Mouse (Mus musculus): ENCODE data around the gene Dapk2. TPM values are rescaled to one million over a fixed set of nuclear protein-coding genes. Genes with fewer than 3 reads are reported as not detected.

Dapk2 gene
- polyA plus RNA-seq, 1 experiment from 2014 or later, result 16.9 TPM

DNA sequence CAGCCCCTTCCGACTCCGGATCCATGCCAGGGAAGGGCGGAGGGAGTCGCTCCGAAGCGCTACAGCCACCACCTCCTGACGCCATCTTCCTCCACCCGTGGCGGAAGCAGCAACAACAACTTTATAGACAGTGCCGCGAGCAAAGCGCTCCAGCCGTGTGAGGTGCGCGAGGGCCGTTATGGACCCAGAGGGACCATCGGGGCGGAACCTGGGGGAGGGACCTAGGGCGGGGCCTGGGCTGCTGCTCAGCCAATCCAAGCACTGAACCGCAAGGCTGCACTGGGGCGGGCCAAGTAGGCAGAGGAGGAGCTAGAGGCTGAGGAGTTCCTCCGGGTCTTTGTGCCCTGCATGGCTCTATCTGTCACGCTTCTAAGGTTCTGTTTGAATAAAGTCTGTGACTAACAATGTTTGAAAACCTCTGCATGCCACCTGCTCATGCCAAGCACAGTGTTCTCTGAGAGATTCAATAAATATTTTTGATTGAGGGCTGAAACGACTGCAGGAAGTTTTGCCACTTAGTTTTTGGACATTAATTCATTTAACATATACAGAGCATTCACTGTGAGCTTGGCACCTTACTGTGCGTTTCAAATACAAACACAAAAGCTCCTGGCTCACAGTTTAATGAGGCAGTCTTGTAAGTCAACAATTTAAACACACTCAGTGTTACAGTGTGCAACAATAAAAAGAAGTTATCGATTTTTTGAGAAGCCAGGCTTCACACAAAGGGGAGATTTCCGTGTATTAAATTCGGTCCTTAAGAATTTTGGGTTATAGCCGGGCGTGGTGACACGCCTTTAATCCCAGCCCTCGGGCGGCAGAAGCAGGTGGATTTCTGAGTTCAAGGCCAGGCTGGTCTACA is 33.1 kb upstream of the Dapk2 start:
- H3K9me3 ChIP-seq (ENCODE audit: control insufficient read depth), result no peaks in the 10 kb centered on the region
- H3K4me1 ChIP-seq (replicated peaks; ENCODE audit: control insufficient read depth, insufficient read depth, low read length), result 0 out of 2 replicates have a peak, but pooled peaks cover 9% of the 10 kb centered on the region
- peak overlapping the region; percentile 93 for H3K27ac ChIP-seq (ENCODE audit: low read depth, low read length)
- 12% methylated on average over 33 of the region's 33 CpGs for WGBS
- H3K36me3 ChIP-seq (ENCODE audit: control insufficient read depth, insufficient read depth), result peaks cover 4% of the 10 kb centered on the region; the same call in 1 of the 2 replicates
- ATAC-seq, result peak; percentile 97
- H3K4me2 ChIP-seq (replicated peaks; ENCODE audit: low read depth), result peak overlapping the region; percentile 77
- TF ChIP-seq CTCF (IDR thresholded peaks at IDR 0.05; ENCODE audit: low read depth), result 0 out of 2 replicates have a peak, but pooled peaks have one; percentile 25
- peak overlapping the region; percentile 84 for H3K9ac ChIP-seq (ENCODE audit: low read depth, low read length)
- H3K27me3 ChIP-seq (replicated peaks; ENCODE audit: control insufficient read depth, insufficient read depth, low read length), result no peaks in the 10 kb centered on the region
- peak overlapping the region; percentile 89 for H3K4me3 ChIP-seq (ENCODE audit: low read depth, low read length)

DNA sequence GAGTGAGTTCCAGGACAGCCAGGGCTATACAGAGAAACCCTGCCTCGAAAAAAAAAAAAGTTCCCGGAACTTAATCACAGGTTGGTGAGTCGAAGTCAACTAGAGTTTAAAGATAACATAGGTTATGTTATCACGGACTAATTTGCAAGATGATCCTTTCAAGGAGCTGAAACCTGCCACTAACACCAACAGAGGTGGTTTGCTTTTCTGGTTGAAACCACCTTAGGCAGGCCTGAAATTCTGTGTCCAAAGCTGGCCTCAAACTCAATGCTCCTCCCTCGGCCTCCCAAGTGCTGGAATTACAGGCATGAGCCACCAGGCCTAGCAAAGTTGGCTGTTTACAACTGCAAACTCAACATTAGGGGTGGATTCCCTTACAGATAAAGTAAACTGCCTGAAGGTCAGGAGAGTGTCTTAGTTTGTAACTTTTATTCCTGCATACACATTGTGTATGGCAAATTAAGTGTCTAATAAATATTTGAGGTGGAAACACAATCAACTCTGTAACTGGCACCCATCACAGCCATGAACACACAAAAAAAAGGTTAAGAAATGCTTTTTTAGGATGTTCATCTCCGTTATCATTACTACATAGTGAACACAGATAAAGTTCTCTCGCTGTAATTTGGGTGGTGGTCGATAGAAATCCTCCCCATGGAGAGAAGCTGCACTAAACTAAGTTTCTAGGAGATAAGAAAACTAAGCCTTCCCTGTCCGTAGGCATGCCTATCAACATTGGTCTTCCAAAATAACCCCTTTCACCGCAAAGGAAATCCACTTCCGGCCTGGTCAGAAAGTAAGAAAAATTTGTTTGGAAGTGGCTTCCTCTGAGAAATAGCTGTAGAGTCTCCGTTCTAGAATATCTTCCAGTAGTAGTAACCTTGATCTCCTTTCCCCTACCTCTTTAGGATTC is 32.2 kb upstream of the Dapk2 start:
- 38% methylated on average over 12 of the region's 12 CpGs for WGBS
- Histone ChIP-seq H3K4me1 (replicated peaks; ENCODE audit: control insufficient read depth, insufficient read depth, low read length) (0 out of 2 replicates have a peak, but pooled peaks cover 9% of the 10 kb centered on the region), H3K36me3 (ENCODE audit: control insufficient read depth, insufficient read depth) (peaks cover 12% of the 10 kb centered on the region; the same call in 1 of the 2 replicates), H3K9me3 (ENCODE audit: control insufficient read depth) (no peaks in the 10 kb centered on the region), H3K27me3 (replicated peaks; ENCODE audit: control insufficient read depth, insufficient read depth, low read length) (no peaks in the 10 kb centered on the region), H3K27ac (ENCODE audit: low read depth, low read length) (peak overlapping the region; percentile 31; the same call in 1 of the 2 replicates), H3K4me3 (ENCODE audit: low read depth, low read length) (peak overlapping the region; percentile 63), H3K4me2 (replicated peaks; ENCODE audit: low read depth) (peak overlapping the region; percentile 81), H3K9ac (ENCODE audit: low read depth, low read length) (no peak overlapping the region)
- no peak for TF ChIP-seq CTCF (IDR thresholded peaks at IDR 0.05; ENCODE audit: low read depth)
- no peak for ATAC-seq

DNA sequence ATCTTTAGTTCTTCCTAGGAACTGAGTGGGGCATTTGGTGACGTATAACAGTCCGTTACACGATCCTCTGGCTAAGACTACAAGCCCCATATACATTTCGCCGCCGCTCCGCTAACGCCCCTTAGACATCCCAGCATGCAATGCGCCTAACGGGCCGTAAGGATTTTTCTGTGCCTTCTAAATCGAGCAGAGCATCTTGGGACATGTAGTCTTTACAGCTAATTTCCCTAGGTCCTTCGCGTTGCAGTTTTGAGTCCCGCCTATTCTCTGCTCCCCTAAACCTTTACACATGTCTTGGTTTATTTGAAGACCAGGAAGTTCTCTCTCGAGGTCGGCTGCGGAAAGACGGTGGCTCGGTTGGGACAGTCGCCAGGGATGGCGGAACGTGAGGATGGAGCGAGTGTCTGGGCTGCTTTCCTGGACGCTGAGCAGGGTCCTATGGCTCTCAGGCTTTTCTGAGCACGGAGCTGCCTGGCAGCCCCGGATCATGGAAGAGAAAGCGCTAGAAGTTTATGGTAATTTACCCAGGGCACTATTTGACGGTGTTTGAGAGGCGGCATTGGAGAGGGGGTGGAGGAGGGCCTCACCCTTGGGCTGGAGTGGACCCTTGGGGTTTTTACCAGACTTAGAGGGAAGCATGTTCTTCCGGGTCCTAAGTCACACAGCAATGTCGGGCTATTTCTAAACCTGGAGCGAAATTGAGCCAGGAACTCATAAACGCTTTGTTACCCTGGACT is 31.4 kb upstream of the Dapk2 start, which contains the start of the genes Snx1 and Ciao2a:
TSS of gene Snx1 (minus strand) at position 132 of the 737 bp plus-strand sequence.
TSS of gene Ciao2a (plus strand) at position 156 of the 737 bp plus-strand sequence.
- Histone ChIP-seq H3K4me3 (ENCODE audit: low read depth, low read length) (peak within 1 kb of the TSS; percentile 63), H3K27ac (ENCODE audit: low read depth, low read length) (peak within 1 kb of the TSS; percentile 65), H3K4me1 (replicated peaks; ENCODE audit: control insufficient read depth, insufficient read depth, low read length) (0 out of 2 replicates have a peak, but pooled peaks cover 9% of the 10 kb centered on the region), H3K9ac (ENCODE audit: low read depth, low read length) (peak within 1 kb of the TSS; percentile 71), H3K4me2 (replicated peaks; ENCODE audit: low read depth) (peak within 1 kb of the TSS; percentile 81), H3K27me3 (replicated peaks; ENCODE audit: control insufficient read depth, insufficient read depth, low read length) (no peaks in the 10 kb centered on the region), H3K36me3 (ENCODE audit: control insufficient read depth, insufficient read depth) (peaks cover 13% of the 10 kb centered on the region; the same call in 1 of the 2 replicates), H3K9me3 (ENCODE audit: control insufficient read depth) (no peaks in the 10 kb centered on the region)
- ATAC-seq, result peak; percentile 80
- TF ChIP-seq CTCF (IDR thresholded peaks at IDR 0.05; ENCODE audit: low read depth), result peak; percentile 20; the same call in 1 of the 2 replicates
- under 1% methylated on average over 34 of the region's 34 CpGs for WGBS

DNA sequence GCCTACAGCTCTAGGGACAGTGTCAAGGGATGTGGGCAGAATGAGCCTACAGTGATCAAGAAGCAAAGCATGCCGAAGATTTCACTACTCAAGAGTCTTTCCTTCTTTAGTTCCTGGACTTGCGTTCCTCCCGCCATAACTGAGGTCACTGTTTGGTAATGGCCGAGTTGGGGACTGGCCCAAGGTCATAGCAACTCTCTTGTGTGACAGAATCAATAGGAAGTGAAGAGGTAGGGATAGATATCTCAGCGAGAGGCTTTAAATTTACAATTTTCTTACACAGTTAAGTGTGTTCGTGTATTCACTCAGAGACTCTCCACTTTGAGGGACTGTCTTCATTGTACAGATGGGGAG is 30.9 kb upstream of the Dapk2 start:
- no peak for TF ChIP-seq CTCF (IDR thresholded peaks at IDR 0.05; ENCODE audit: low read depth)
- 25% methylated on average over 6 of the region's 6 CpGs for WGBS
- H3K27me3 ChIP-seq (replicated peaks; ENCODE audit: control insufficient read depth, insufficient read depth, low read length), result no peaks in the 10 kb centered on the region
- peak overlapping the region; percentile 63 for H3K4me3 ChIP-seq (ENCODE audit: low read depth, low read length)
- 0 out of 2 replicates have a peak, but pooled peaks cover 9% of the 10 kb centered on the region for H3K4me1 ChIP-seq (replicated peaks; ENCODE audit: control insufficient read depth, insufficient read depth, low read length)
- H3K9ac ChIP-seq (ENCODE audit: low read depth, low read length), result peak overlapping the region; percentile 71
- H3K9me3 ChIP-seq (ENCODE audit: control insufficient read depth), result no peaks in the 10 kb centered on the region
- no peak for ATAC-seq
- H3K4me2 ChIP-seq (replicated peaks; ENCODE audit: low read depth), result peak overlapping the region; percentile 81
- peaks cover 13% of the 10 kb centered on the region; the same call in 1 of the 2 replicates for H3K36me3 ChIP-seq (ENCODE audit: control insufficient read depth, insufficient read depth)
- H3K27ac ChIP-seq (ENCODE audit: low read depth, low read length), result peak overlapping the region; percentile 65

DNA sequence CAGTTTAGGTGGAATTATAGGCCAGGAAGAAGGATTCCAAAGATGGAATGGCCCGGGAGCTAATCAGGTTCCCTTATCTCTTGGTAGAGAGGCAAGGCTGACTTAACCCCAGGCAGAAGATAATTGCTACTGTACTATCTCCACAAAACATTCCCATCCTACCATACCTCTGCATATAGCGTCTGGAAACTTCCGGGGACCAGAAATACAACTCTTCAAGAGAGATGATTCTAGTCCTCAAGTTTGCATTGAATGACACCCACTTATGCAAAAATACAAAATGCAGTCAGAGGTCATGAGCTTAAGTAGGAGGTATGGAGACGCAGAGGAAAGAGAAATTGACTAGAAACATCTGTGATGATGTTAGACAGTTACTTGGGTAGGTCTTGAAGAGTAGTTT is 30.1 kb upstream of the Dapk2 start:
- TF ChIP-seq CTCF (IDR thresholded peaks at IDR 0.05; ENCODE audit: low read depth), result no peak
- 0 out of 2 replicates have a peak overlapping the region, but pooled peaks have one; percentile 63 for H3K4me3 ChIP-seq (ENCODE audit: low read depth, low read length)
- H3K4me1 ChIP-seq (replicated peaks; ENCODE audit: control insufficient read depth, insufficient read depth, low read length), result 0 out of 2 replicates have a peak, but pooled peaks cover 9% of the 10 kb centered on the region
- peak overlapping the region; percentile 81; the same call in 1 of the 2 replicates for H3K4me2 ChIP-seq (replicated peaks; ENCODE audit: low read depth)
- H3K27me3 ChIP-seq (replicated peaks; ENCODE audit: control insufficient read depth, insufficient read depth, low read length), result no peaks in the 10 kb centered on the region
- H3K9me3 ChIP-seq (ENCODE audit: control insufficient read depth), result no peaks in the 10 kb centered on the region
- H3K36me3 ChIP-seq (ENCODE audit: control insufficient read depth, insufficient read depth), result peaks cover 15% of the 10 kb centered on the region
- ATAC-seq, result no peak
- 74% methylated on average over 4 of the region's 4 CpGs for WGBS
- no peak overlapping the region for H3K27ac ChIP-seq (ENCODE audit: low read depth, low read length)
- H3K9ac ChIP-seq (ENCODE audit: low read depth, low read length), result no peak overlapping the region

Data from intestine, postnatal 0 days (tissue).